Mouse (Mus musculus): Measurements from ENCODE around the gene Nnmt.

DNA sequence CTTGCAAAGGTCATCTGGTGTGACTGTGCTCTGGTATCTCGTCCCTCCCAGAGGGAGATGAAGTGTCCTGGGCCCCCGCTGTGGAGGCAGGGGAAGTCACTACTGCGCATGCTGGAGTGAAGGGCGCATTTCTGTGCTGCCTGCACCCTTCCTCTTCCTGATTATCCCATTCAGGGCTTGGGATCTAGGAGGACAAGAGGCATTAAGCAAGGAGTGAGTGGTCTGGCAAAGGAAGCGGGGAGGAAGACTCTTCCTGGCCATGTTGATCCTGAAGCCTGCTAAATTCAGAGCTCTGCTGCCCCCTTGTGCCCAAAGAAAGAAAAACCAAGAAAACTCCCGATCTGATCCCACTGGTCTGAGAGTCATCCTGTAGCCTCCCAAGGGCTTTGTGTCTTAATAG lies 13.6 kb upstream of the Nnmt start:
- TF ChIP-seq CTCF (IDR thresholded peaks at IDR 0.05; ENCODE audit: borderline replicate concordance, insufficient read depth, low read length) (0 out of 2 replicates have a peak, but pooled peaks have one; percentile 12), POLR2A (IDR thresholded peaks at IDR 0.05; ENCODE audit: low read depth, low read length) (no peak)
